Mouse (Mus musculus): ENCODE data around the gene Cryba1. TPM values are rescaled to one million over a fixed set of nuclear protein-coding genes. Genes with fewer than 3 reads are reported as not detected.
"Not testable (repeated sequence)": the region's sequence is repeated elsewhere in the genome, so short reads cannot be mapped to it uniquely, and the experiment has no call there.

Cryba1 gene
- polyA plus RNA-seq, 1 experiment from 2014 or later: not detected

GRCm38 (mm10) chr11:77762783-77763672 is 37.9 kb upstream of the Cryba1 start, which contains the start of gene Myo18a:
Gene Myo18a, plus strand, starts transcription at chr11:77763246.
- peak; percentile 73 for ATAC-seq
- Histone ChIP-seq H3K4me1 (ENCODE audit: control insufficient read depth, insufficient read depth, low read length) (peaks cover 37% of the 10 kb centered on the region), H3K27ac (ENCODE audit: low read length) (peak within 1 kb of the TSS; percentile 88), H3K9me3 (ENCODE audit: control insufficient read depth, low read length) (no peaks in the 10 kb centered on the region), H3K4me3 (ENCODE audit: low read length) (peak within 1 kb of the TSS; percentile 85), H3K9ac (ENCODE audit: low read depth, low read length) (peak within 1 kb of the TSS; percentile 95), H3K4me2 (ENCODE audit: low read depth, low read length) (peak within 1 kb of the TSS; percentile 86), H3K36me3 (ENCODE audit: control insufficient read depth, insufficient read depth, low read length) (no peaks in the 10 kb centered on the region), H3K27me3 (replicated peaks; ENCODE audit: control insufficient read depth, insufficient read depth, low read length) (no peaks in the 10 kb centered on the region)
- WGBS: 2% methylated on average over 66 of the region's 79 CpGs

DNA sequence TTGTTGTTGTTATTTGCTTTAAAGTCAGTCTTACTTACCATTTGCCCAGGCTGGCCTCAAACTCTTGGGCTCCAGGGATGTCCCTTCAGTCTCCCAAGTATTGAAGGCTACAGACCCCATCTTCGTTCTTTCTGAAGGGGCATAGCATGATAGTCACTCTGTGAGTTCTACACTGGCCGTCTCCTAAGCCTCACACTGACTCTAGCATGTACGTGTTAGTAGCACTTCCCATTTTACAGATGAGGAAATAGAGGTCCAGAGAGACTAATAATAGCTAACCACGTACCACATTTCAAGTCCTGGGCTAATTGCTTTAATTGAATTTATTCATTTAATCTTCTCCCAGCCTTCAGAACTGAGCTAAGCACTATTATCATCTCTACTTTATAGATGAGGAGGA is 34.9 kb upstream of the Cryba1 start:
- Histone ChIP-seq H3K9me3 (ENCODE audit: control insufficient read depth, low read length) (no peaks in the 10 kb centered on the region), H3K27me3 (replicated peaks; ENCODE audit: control insufficient read depth, insufficient read depth, low read length) (no peaks in the 10 kb centered on the region), H3K4me2 (ENCODE audit: low read depth, low read length) (no peak overlapping the region), H3K4me3 (ENCODE audit: low read length) (no peak overlapping the region), H3K27ac (ENCODE audit: low read length) (no peak overlapping the region), H3K4me1 (ENCODE audit: control insufficient read depth, insufficient read depth, low read length) (peaks cover 18% of the 10 kb centered on the region), H3K36me3 (ENCODE audit: control insufficient read depth, insufficient read depth, low read length) (no peaks in the 10 kb centered on the region), H3K9ac (ENCODE audit: low read depth, low read length) (no peak overlapping the region)
- 88% methylated on average over 4 of the region's 4 CpGs for WGBS
- no peak for ATAC-seq

GRCm38 (mm10) chr11:77753469-77753868 is 28.4 kb upstream of the Cryba1 start:
- Histone ChIP-seq H3K27me3 (replicated peaks; ENCODE audit: control insufficient read depth, insufficient read depth, low read length) (no peaks in the 10 kb centered on the region), H3K9me3 (ENCODE audit: control insufficient read depth, low read length) (no peaks in the 10 kb centered on the region), H3K9ac (ENCODE audit: low read depth, low read length) (no peak overlapping the region), H3K4me3 (ENCODE audit: low read length) (no peak overlapping the region), H3K4me2 (ENCODE audit: low read depth, low read length) (no peak overlapping the region), H3K27ac (ENCODE audit: low read length) (no peak overlapping the region), H3K4me1 (ENCODE audit: control insufficient read depth, insufficient read depth, low read length) (no peaks in the 10 kb centered on the region), H3K36me3 (ENCODE audit: control insufficient read depth, insufficient read depth, low read length) (no peaks in the 10 kb centered on the region)
- 68% methylated on average over 3 of the region's 3 CpGs for WGBS
- ATAC-seq: no peak

DNA sequence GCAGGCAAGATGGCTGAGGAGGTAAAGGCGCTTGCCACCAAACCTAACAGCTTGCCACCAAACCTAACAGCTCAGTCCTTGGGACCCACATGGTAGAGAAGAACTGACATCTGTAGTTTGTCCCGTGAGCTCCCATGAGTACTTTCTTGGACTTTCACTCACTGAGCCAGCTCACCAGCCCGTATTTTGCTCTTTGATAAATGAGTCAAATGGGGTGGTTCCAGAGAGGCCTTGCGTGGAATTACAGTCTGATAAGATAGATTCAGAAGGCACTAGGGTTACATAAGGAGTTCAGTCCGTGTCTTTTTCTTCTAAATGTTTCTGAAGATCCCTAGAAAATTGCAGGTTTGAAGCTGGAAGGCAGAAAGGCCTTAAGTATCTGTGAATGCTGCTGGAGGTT is 27.4 kb upstream of the Cryba1 start:
- Histone ChIP-seq H3K4me1 (ENCODE audit: control insufficient read depth, insufficient read depth, low read length) (no peaks in the 10 kb centered on the region), H3K9ac (ENCODE audit: low read depth, low read length) (no peak overlapping the region), H3K27me3 (replicated peaks; ENCODE audit: control insufficient read depth, insufficient read depth, low read length) (no peaks in the 10 kb centered on the region), H3K9me3 (ENCODE audit: control insufficient read depth, low read length) (no peaks in the 10 kb centered on the region), H3K27ac (ENCODE audit: low read length) (no peak overlapping the region), H3K4me3 (ENCODE audit: low read length) (no peak overlapping the region), H3K4me2 (ENCODE audit: low read depth, low read length) (no peak overlapping the region), H3K36me3 (ENCODE audit: control insufficient read depth, insufficient read depth, low read length) (no peaks in the 10 kb centered on the region)
- 58% methylated on average over 5 of the region's 5 CpGs for WGBS
- peak; percentile 38; the same call in 1 of the 2 replicates for ATAC-seq

DNA sequence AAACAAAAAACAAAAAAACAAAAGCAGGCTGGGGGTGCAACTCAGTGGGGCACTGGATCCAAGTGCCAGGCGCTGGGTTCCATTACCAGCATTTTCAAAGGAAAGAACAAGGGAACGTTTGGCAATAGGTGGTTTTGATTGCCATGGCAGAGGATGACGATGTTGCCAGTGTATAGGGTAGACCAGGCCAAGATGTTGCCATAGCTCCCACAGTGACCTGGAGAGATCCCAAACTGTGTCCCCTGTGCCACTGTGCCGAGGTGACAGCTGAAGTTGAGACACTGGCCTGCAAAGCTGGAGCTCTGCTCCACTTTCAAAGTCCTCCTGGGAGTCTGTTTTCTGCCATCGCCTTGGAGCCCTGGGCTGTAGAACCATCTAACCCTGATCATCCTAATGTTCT is 23.9 kb upstream of the Cryba1 start:
- Histone ChIP-seq H3K4me1 (ENCODE audit: control insufficient read depth, insufficient read depth, low read length) (no peaks in the 10 kb centered on the region), H3K4me3 (ENCODE audit: low read length) (no peak overlapping the region), H3K9ac (ENCODE audit: low read depth, low read length) (no peak overlapping the region), H3K9me3 (ENCODE audit: control insufficient read depth, low read length) (no peaks in the 10 kb centered on the region), H3K36me3 (ENCODE audit: control insufficient read depth, insufficient read depth, low read length) (no peaks in the 10 kb centered on the region), H3K27me3 (replicated peaks; ENCODE audit: control insufficient read depth, insufficient read depth, low read length) (no peaks in the 10 kb centered on the region), H3K27ac (ENCODE audit: low read length) (no peak overlapping the region), H3K4me2 (ENCODE audit: low read depth, low read length) (no peak overlapping the region)
- ATAC-seq: no peak
- WGBS: 85% methylated on average over 5 of the region's 5 CpGs

DNA sequence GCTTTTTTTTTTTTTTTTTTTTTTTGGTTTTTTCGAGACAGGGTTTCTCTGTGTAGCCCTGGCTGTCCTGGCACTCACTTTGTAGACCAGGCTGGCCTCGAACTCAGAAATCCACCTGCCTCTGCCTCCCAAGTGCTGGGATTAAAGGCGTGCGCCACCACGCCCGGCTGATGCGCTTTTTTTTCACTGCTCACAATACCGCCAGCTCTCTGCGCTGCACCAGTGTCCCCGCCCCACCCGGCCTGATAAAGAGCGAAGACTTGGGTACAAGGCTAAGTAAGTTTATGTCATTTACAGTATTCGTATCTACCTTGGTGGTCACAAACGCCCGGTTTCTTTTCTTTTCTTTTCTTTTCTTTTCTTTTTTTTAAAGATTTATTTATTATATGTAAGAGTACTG is 22.0 kb upstream of the Cryba1 start:
- ATAC-seq; H3K27me3 ChIP-seq (replicated peaks; ENCODE audit: control insufficient read depth, insufficient read depth, low read length); H3K27ac ChIP-seq (ENCODE audit: low read length); H3K4me3 ChIP-seq (ENCODE audit: low read length); H3K4me2 ChIP-seq (ENCODE audit: low read depth, low read length); H3K4me1 ChIP-seq (ENCODE audit: control insufficient read depth, insufficient read depth, low read length); H3K36me3 ChIP-seq (ENCODE audit: control insufficient read depth, insufficient read depth, low read length); H3K9me3 ChIP-seq (ENCODE audit: control insufficient read depth, low read length); H3K9ac ChIP-seq (ENCODE audit: low read depth, low read length): not testable (repeated sequence)
- WGBS: 95% methylated on average over 13 of the region's 15 CpGs

GRCm38 (mm10) chr11:77746652-77747051 is 21.6 kb upstream of the Cryba1 start:
- no peak overlapping the region for H3K9ac ChIP-seq (ENCODE audit: low read depth, low read length)
- H3K4me3 ChIP-seq (ENCODE audit: low read length): no peak overlapping the region
- ATAC-seq: no peak
- H3K36me3 ChIP-seq (ENCODE audit: control insufficient read depth, insufficient read depth, low read length): no peaks in the 10 kb centered on the region
- H3K4me1 ChIP-seq (ENCODE audit: control insufficient read depth, insufficient read depth, low read length): no peaks in the 10 kb centered on the region
- H3K27me3 ChIP-seq (replicated peaks; ENCODE audit: control insufficient read depth, insufficient read depth, low read length): no peaks in the 10 kb centered on the region
- H3K9me3 ChIP-seq (ENCODE audit: control insufficient read depth, low read length): no peaks in the 10 kb centered on the region
- H3K4me2 ChIP-seq (ENCODE audit: low read depth, low read length): no peak overlapping the region
- no peak overlapping the region for H3K27ac ChIP-seq (ENCODE audit: low read length)
- WGBS: 82% methylated on average over 4 of the region's 4 CpGs

DNA sequence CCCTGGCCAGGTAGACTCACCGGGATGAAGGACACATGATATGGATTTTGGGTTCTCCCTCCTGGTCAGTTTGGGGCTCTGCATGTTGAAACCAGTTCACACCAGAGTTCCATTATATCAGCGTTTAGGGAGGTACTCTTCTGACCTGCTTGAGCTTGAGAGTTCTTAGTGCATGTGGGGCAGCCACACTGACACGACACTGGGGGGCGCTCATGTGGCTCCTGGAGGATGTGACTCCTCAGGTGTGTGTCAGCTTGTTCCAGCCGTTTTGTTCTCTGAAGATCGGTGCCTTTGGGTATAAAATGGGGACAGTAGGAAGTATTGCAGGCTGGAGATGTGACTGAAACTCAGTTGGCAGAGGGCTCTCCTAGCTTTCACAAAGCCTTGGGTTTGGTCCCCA is 18.9 kb upstream of the Cryba1 start:
- Histone ChIP-seq H3K27ac (ENCODE audit: low read length) (no peak overlapping the region), H3K36me3 (ENCODE audit: control insufficient read depth, insufficient read depth, low read length) (no peaks in the 10 kb centered on the region), H3K4me3 (ENCODE audit: low read length) (no peak overlapping the region), H3K27me3 (replicated peaks; ENCODE audit: control insufficient read depth, insufficient read depth, low read length) (no peaks in the 10 kb centered on the region), H3K9me3 (ENCODE audit: control insufficient read depth, low read length) (no peaks in the 10 kb centered on the region), H3K4me1 (ENCODE audit: control insufficient read depth, insufficient read depth, low read length) (no peaks in the 10 kb centered on the region), H3K9ac (ENCODE audit: low read depth, low read length) (no peak overlapping the region), H3K4me2 (ENCODE audit: low read depth, low read length) (no peak overlapping the region)
- no peak for ATAC-seq
- 32% methylated on average over 6 of the region's 6 CpGs for WGBS

GRCm38 (mm10) chr11:77738555-77738954 is 13.5 kb upstream of the Cryba1 start:
- no peaks in the 10 kb centered on the region for H3K27me3 ChIP-seq (replicated peaks; ENCODE audit: control insufficient read depth, insufficient read depth, low read length)
- H3K4me3 ChIP-seq (ENCODE audit: low read length): no peak overlapping the region
- WGBS: 54% methylated on average over 7 of the region's 7 CpGs
- H3K36me3 ChIP-seq (ENCODE audit: control insufficient read depth, insufficient read depth, low read length): no peaks in the 10 kb centered on the region
- ATAC-seq: no peak
- no peak overlapping the region for H3K27ac ChIP-seq (ENCODE audit: low read length)
- H3K4me2 ChIP-seq (ENCODE audit: low read depth, low read length): no peak overlapping the region
- no peaks in the 10 kb centered on the region for H3K4me1 ChIP-seq (ENCODE audit: control insufficient read depth, insufficient read depth, low read length)
- H3K9me3 ChIP-seq (ENCODE audit: control insufficient read depth, low read length): no peaks in the 10 kb centered on the region
- H3K9ac ChIP-seq (ENCODE audit: low read depth, low read length): no peak overlapping the region
